Mouse (Mus musculus) CD4-positive naive resting alpha-beta T cell, adult 57 days (primary cell): ENCODE results near the gene Tex19.2. TPM values are rescaled to one million over a fixed set of nuclear protein-coding genes. Genes with fewer than 3 reads are reported as not detected.

Experiments
- total RNA-seq: library from RNA; stranded (reverse); gene quantifications from one replicate; pipeline ENCODE4 v1.2.4, GENCODE M21; 2023

The Tex19.2 gene
- not detected for total RNA-seq

GRCm38 (mm10) chr11:121118577-121118976, at the start of gene Tex19.2:
TSS of gene Tex19.2 (minus strand) at chr11:121118677.

GRCm38 (mm10) chr11:121159971-121160370, 41.5 kb upstream of the Tex19.2 start, which contains the start of gene Uts2r:
TSS of gene Uts2r (plus strand) at chr11:121160271.

GRCm38 (mm10) chr11:121145865-121146264, 27.4 kb upstream of the Tex19.2 start, which contains the start of gene Tex19.1:
TSS of gene Tex19.1 (plus strand) at chr11:121146143.

GRCm38 (mm10) chr11:121081120-121081519, 37.4 kb downstream of the Tex19.2 start, which contains the start of gene Sectm1a:
TSS of gene Sectm1a (minus strand) at chr11:121081220.

Other genes with a start within 250 kb of the Tex19.2 start
- 0.50 TPM for gene Ccdc57, start 185.8 kb downstream of the Tex19.2 start, total RNA-seq
- gene Slc16a3, start 170.2 kb downstream of the Tex19.2 start, total RNA-seq: 9.3 TPM
- 166 TPM for gene Csnk1d, start 127.3 kb downstream of the Tex19.2 start, total RNA-seq
- gene Cd7, start 79.3 kb downstream of the Tex19.2 start, total RNA-seq: 149 TPM
- not detected for gene Sectm1b, start 55.1 kb downstream of the Tex19.2 start, total RNA-seq
- not detected for gene Sectm1a, start 37.5 kb downstream of the Tex19.2 start, total RNA-seq
- not detected for gene Tex19.1, start 27.5 kb upstream of the Tex19.2 start, total RNA-seq
- not detected for gene Uts2r, start 41.6 kb upstream of the Tex19.2 start, total RNA-seq
- 11.3 TPM for gene Hexdc, start 85.8 kb upstream of the Tex19.2 start, total RNA-seq
- gene Ogfod3, start 86.0 kb upstream of the Tex19.2 start, total RNA-seq: 3.7 TPM
- gene Cybc1, start 110.6 kb upstream of the Tex19.2 start, total RNA-seq: 56.5 TPM
- 30.7 TPM for gene Narf, start 118.6 kb upstream of the Tex19.2 start, total RNA-seq
- gene Foxk2, start 141.3 kb upstream of the Tex19.2 start, total RNA-seq: 39.0 TPM
- 56.3 TPM for gene Wdr45b, start 235.8 kb upstream of the Tex19.2 start, total RNA-seq